Mouse (Mus musculus): Measurements from ENCODE around the gene Sgce. TPM values are rescaled to one million over a fixed set of nuclear protein-coding genes. Genes with fewer than 3 reads are reported as not detected.

The Sgce gene
- polyA plus RNA-seq, 1 experiment from 2014 or later: 50.6 TPM

DNA sequence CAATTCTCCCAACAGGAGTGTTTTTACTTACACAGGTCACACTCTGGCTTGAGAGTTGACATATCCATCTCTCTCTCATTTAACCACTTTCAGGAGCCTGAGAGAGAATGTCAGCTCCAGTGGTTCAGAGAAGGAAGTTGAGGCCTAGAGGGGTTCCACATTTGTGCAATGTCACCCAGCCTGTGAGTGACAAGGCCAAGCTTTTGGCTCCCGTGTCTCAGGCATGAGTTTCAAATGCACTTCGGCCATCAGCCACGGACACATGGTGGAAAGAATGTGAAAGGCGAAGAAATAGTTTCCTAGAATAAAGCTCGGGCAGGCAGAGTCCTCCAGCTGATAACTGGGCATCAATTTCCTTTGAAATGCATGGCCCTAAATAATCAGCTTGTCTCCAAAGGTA, 40.6 kb downstream of the Sgce start:
- Histone ChIP-seq H3K9ac (ENCODE audit: low read depth, low read length) (no peak overlapping the region), H3K4me3 (replicated peaks; ENCODE audit: low read depth, low read length) (no peak overlapping the region), H3K27ac (no peak overlapping the region), H3K9me3 (replicated peaks; ENCODE audit: low read length) (no peaks in the 10 kb centered on the region), H3K4me2 (ENCODE audit: low read length) (no peak overlapping the region), H3K36me3 (ENCODE audit: insufficient read depth, low read length) (no peaks in the 10 kb centered on the region), H3K27me3 (ENCODE audit: insufficient read depth, low read length) (no peaks in the 10 kb centered on the region), H3K4me1 (replicated peaks; ENCODE audit: insufficient read depth, low read length) (no peaks in the 10 kb centered on the region)
- no peak for ATAC-seq (replicated peaks; ENCODE audit: low FRiP score, low read depth)
- no peak for TF ChIP-seq CTCF (IDR thresholded peaks at IDR 0.05; ENCODE audit: low read depth)
- DNase-seq (ENCODE audit: low spot score): no peak
- 78% methylated on average over 5 of the region's 5 CpGs for WGBS

DNA sequence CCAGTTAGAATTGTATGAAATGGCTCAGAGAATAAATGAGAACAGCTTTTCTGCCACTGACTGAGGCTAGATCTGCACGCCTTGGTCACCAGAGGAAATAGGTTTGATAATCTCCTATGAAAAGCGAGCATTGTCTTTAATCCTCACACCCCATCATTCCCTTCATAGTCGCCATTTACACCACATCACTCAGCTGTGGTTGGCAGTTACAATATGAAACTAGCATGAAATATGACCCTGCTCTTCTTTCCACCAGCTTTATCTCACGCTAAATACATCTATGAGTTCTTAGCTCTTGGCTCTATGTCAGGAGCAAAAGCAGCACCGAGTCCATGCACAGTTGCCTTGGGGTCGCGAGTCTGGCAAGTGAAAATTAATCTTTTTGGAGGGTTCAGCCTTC, 43.1 kb downstream of the Sgce start:
- TF ChIP-seq CTCF (IDR thresholded peaks at IDR 0.05; ENCODE audit: low read depth): no peak
- Histone ChIP-seq H3K9me3 (replicated peaks; ENCODE audit: low read length) (no peaks in the 10 kb centered on the region), H3K4me2 (ENCODE audit: low read length) (no peak overlapping the region), H3K27ac (no peak overlapping the region), H3K36me3 (ENCODE audit: insufficient read depth, low read length) (no peaks in the 10 kb centered on the region), H3K4me1 (replicated peaks; ENCODE audit: insufficient read depth, low read length) (no peaks in the 10 kb centered on the region), H3K27me3 (ENCODE audit: insufficient read depth, low read length) (no peaks in the 10 kb centered on the region), H3K9ac (ENCODE audit: low read depth, low read length) (no peak overlapping the region), H3K4me3 (replicated peaks; ENCODE audit: low read depth, low read length) (no peak overlapping the region)
- WGBS: 79% methylated on average over 7 of the region's 7 CpGs
- ATAC-seq (replicated peaks; ENCODE audit: low FRiP score, low read depth) (no peak), DNase-seq (ENCODE audit: low spot score) (no peak)

DNA sequence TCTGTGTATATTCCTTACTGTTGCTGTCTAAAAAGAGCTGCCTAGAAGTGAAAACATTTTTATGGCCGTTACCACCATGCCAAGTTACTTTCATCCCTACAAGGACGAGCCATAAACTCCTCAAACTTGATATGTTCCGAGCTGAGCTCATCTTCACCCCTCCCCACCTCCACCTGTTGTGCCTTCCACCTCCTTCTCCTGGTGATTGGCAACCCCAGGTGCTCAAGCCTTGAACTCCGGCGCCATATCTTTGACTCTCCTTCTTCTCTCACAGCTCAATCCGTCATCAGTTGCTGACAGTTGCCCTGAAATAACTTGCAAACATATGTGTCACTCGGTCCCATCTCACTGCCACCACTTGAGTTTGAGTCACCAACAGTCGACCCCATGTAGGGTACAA, 45.4 kb downstream of the Sgce start:
- Histone ChIP-seq H3K4me3 (replicated peaks; ENCODE audit: low read depth, low read length) (no peak overlapping the region), H3K27me3 (ENCODE audit: insufficient read depth, low read length) (no peaks in the 10 kb centered on the region), H3K9ac (ENCODE audit: low read depth, low read length) (no peak overlapping the region), H3K9me3 (replicated peaks; ENCODE audit: low read length) (no peaks in the 10 kb centered on the region), H3K36me3 (ENCODE audit: insufficient read depth, low read length) (no peaks in the 10 kb centered on the region), H3K27ac (no peak overlapping the region), H3K4me1 (replicated peaks; ENCODE audit: insufficient read depth, low read length) (no peaks in the 10 kb centered on the region), H3K4me2 (ENCODE audit: low read length) (no peak overlapping the region)
- no peak for TF ChIP-seq CTCF (IDR thresholded peaks at IDR 0.05; ENCODE audit: low read depth)
- DNase-seq (ENCODE audit: low spot score) (no peak), ATAC-seq (replicated peaks; ENCODE audit: low FRiP score, low read depth) (no peak)
- WGBS: 78% methylated on average over 8 of the region's 8 CpGs

DNA sequence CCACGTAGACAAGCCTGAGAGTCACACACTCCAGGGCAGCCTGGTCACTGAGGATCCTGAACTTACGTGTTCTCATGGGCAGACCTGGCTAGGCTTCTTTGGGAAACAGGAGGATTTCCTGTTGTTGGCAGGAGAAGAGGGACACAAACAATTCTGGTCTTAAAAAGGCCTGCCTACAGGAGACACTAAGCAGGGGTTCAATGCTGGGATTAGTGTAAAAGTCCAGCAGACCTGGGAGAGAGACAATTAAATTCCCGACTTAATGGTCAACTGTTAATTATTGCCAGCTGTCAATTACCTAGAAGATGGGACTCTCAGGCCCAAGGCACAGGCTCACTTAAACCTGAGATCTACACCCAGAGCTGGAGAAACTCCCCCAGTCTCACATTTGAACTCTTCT, 51.2 kb downstream of the Sgce start:
- no peak for DNase-seq (ENCODE audit: low spot score)
- Histone ChIP-seq H3K36me3 (ENCODE audit: insufficient read depth, low read length) (no peaks in the 10 kb centered on the region), H3K9ac (ENCODE audit: low read depth, low read length) (no peak overlapping the region), H3K4me2 (ENCODE audit: low read length) (no peak overlapping the region), H3K9me3 (replicated peaks; ENCODE audit: low read length) (no peaks in the 10 kb centered on the region), H3K4me3 (replicated peaks; ENCODE audit: low read depth, low read length) (no peak overlapping the region), H3K4me1 (replicated peaks; ENCODE audit: insufficient read depth, low read length) (no peaks in the 10 kb centered on the region), H3K27me3 (ENCODE audit: insufficient read depth, low read length) (no peaks in the 10 kb centered on the region), H3K27ac (no peak overlapping the region)
- TF ChIP-seq CTCF (IDR thresholded peaks at IDR 0.05; ENCODE audit: low read depth): no peak
- ATAC-seq (replicated peaks; ENCODE audit: low FRiP score, low read depth): no peak
- 58% methylated on average over 3 of the region's 3 CpGs for WGBS

DNA sequence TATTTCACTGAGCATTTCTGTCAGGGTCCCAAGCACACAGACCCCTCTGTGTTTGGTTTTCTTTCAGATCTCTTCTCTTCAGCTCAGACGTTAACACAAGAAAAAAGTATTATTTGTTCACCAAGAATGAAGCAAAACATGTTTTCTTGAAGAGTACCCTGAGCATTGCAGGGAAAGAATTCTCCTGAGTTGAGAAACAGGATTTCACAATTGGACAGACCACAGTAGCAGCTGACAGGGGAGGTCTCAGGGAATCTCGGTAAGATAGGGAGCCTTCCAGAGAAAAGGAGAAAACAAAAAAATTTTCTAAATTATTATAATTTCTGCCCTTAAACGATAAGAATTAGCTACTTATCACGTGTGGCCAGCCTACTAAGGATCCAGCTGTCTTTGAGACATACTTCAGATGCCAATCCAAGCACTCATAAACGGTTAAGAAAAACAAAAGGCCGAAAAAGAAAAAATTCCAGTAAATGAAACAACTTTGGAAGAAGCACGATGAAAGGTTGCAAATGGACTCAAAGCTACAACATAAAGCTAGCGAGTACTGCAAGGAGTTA, 52.3 kb downstream of the Sgce start:
- no peaks in the 10 kb centered on the region for H3K9me3 ChIP-seq (replicated peaks; ENCODE audit: low read length)
- 66% methylated on average over 8 of the region's 8 CpGs for WGBS
- no peak for TF ChIP-seq CTCF (IDR thresholded peaks at IDR 0.05; ENCODE audit: low read depth)
- no peaks in the 10 kb centered on the region for H3K4me1 ChIP-seq (replicated peaks; ENCODE audit: insufficient read depth, low read length)
- H3K4me2 ChIP-seq (ENCODE audit: low read length): no peak overlapping the region
- H3K27ac ChIP-seq: no peak overlapping the region
- H3K36me3 ChIP-seq (ENCODE audit: insufficient read depth, low read length): no peaks in the 10 kb centered on the region
- no peak overlapping the region for H3K4me3 ChIP-seq (replicated peaks; ENCODE audit: low read depth, low read length)
- no peak for DNase-seq (ENCODE audit: low spot score)
- no peaks in the 10 kb centered on the region for H3K27me3 ChIP-seq (ENCODE audit: insufficient read depth, low read length)
- ATAC-seq (replicated peaks; ENCODE audit: low FRiP score, low read depth): no peak
- H3K9ac ChIP-seq (ENCODE audit: low read depth, low read length): no peak overlapping the region

DNA sequence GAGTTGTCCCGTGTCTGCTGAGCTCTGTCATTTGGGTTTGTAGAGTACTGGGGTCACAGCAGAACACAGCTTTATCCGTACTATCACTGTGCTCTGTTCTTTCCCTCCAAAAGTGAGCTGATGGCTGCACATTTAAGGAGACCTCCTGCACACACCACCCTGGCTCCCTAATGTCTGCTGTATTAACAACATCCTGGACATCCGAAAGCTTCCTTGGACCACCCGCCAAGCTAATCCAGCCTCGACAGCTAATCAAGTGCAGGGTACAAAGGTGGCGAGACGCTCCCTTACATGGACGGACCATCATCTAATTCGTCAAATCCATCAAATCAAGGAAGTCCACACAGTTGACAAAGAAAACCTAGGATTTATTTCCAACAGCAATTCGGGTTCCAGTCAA, 53.5 kb downstream of the Sgce start:
- DNase-seq (ENCODE audit: low spot score): no peak
- Histone ChIP-seq H3K4me2 (ENCODE audit: low read length) (no peak overlapping the region), H3K9ac (ENCODE audit: low read depth, low read length) (no peak overlapping the region), H3K36me3 (ENCODE audit: insufficient read depth, low read length) (no peaks in the 10 kb centered on the region), H3K4me3 (replicated peaks; ENCODE audit: low read depth, low read length) (no peak overlapping the region), H3K27ac (no peak overlapping the region), H3K9me3 (replicated peaks; ENCODE audit: low read length) (no peaks in the 10 kb centered on the region), H3K4me1 (replicated peaks; ENCODE audit: insufficient read depth, low read length) (no peaks in the 10 kb centered on the region), H3K27me3 (ENCODE audit: insufficient read depth, low read length) (no peaks in the 10 kb centered on the region)
- no peak for TF ChIP-seq CTCF (IDR thresholded peaks at IDR 0.05; ENCODE audit: low read depth)
- no peak for ATAC-seq (replicated peaks; ENCODE audit: low FRiP score, low read depth)
- WGBS: 60% methylated on average over 10 of the region's 10 CpGs

DNA sequence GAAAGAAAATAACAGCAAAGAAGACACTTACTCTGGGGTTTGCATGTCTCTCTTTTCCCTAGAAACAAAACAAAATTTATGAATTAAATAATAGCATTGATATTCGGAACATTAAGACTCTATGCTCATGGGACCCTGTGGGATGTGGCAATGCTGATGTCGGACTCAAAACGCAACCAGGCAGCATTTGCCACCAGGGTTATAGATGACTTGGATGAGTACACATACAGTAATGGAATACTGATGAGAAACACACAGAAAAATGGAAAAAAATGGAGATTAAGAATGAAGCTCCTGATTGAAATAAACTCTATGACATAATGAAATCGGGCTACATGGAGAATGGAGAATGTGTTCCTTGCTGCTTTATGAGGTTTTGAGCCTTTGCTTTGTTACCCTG, 56.6 kb downstream of the Sgce start:
- ATAC-seq (replicated peaks; ENCODE audit: low FRiP score, low read depth) (no peak), DNase-seq (ENCODE audit: low spot score) (no peak)
- Histone ChIP-seq H3K27me3 (ENCODE audit: insufficient read depth, low read length) (no peaks in the 10 kb centered on the region), H3K27ac (no peak overlapping the region), H3K4me2 (ENCODE audit: low read length) (no peak overlapping the region), H3K4me1 (replicated peaks; ENCODE audit: insufficient read depth, low read length) (no peaks in the 10 kb centered on the region), H3K9me3 (replicated peaks; ENCODE audit: low read length) (no peaks in the 10 kb centered on the region), H3K4me3 (replicated peaks; ENCODE audit: low read depth, low read length) (no peak overlapping the region), H3K9ac (ENCODE audit: low read depth, low read length) (no peak overlapping the region), H3K36me3 (ENCODE audit: insufficient read depth, low read length) (no peaks in the 10 kb centered on the region)
- WGBS: 95% methylated on average over 4 of the region's 4 CpGs
- no peak for TF ChIP-seq CTCF (IDR thresholded peaks at IDR 0.05; ENCODE audit: low read depth)
